Comparison of ENCODE assay signal across 9 mouse cellular contexts in the genomic region with DNA sequence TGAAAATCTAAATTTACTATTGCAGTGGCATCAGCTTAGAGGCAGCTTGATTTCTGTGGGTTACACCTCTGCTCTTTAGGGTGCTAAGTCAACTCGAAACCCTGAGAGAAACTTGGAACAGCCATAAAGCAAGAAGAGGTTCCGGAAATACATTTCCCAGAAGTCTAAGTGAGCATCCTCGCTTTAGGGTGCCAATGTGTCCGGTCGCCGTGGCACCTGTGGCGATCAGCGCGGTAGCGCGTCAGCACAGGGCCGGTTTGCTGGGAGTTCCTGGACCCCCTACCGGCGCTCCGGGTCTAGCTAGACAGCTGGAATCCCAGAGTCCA. TPM values are rescaled to one million over a fixed set of nuclear protein-coding genes. Genes with fewer than 3 reads are reported as not detected.
A peak's percentile ranks its signal among the peaks of the same experiment; 100 is the strongest.
DNase-seq lines count a peak whose midpoint lies in the region; ATAC-seq and TF ChIP-seq lines count a peak whose summit lies in the region.
"Had no signal": no experiment of that assay in that cellular context is flagged by ENCODE, and none has a peak within 500 bp of the region (broad histone marks: within the 10 kb centered on the region; RNA-seq: fewer than 3 reads in every experiment).

No protein-coding gene starts in this region.

- dilution Hi-C loops in CH12.LX (cut with MboI; ENCODE audit: extremely low pct_ligation_motif_present, extremely low pct_unique_long_range_greater_than_20kb, low sequenced_read_pairs), result no loop called here

- in situ Hi-C loops in CH12.LX (cut with MboI; ENCODE audit: low pct_ligation_motif_present, low pct_unique_long_range_greater_than_20kb, low sequenced_read_pairs), result loop anchor here (25.0 kb wide), 2 partner anchors 233 to 1258 kb away; a partner anchor contains a TSS

- peak overlapping the region; percentile 89 for H3K27ac ChIP-seq in heart, adult 2 months
- H3K27ac ChIP-seq in CH12.LX (ENCODE audit: insufficient read depth, low read depth), result no peak overlapping the region
- peak overlapping the region; percentile 96 for H3K27ac ChIP-seq in forebrain, embryonic 16.5 days (ENCODE audit: low read length)
- H3K27ac ChIP-seq in liver, postnatal 0 days (ENCODE audit: low read depth), result no peak overlapping the region

- DNase-seq in heart, adult 2 months, result no peak
- DNase-seq in heart, adult 8-10 months (ENCODE audit: low spot score), result no peak
- no peak for DNase-seq in CH12.LX (ENCODE audit: extremely low read depth)
- DNase-seq in liver, postnatal 0 days, result no peak
- no peak for DNase-seq in cerebellum, adult 18-20 months
- no peak for DNase-seq in gastrocnemius, adult 8-10 months (ENCODE audit: low spot score in 2 of 2)

- H3K36me3 ChIP-seq in heart, adult 2 months (ENCODE audit: control insufficient read depth, insufficient read depth, low read length), result no peaks in the 10 kb centered on the region
- no peaks in the 10 kb centered on the region for H3K36me3 ChIP-seq in CH12.LX (replicated peaks in 1 of 2; ENCODE audit: control insufficient read depth in 1 of 2, insufficient read depth in 1 of 2, low read length in 1 of 2)
- no peaks in the 10 kb centered on the region for H3K36me3 ChIP-seq in forebrain, embryonic 16.5 days (ENCODE audit: control insufficient read depth, insufficient read depth)
- H3K36me3 ChIP-seq in liver, postnatal 0 days (replicated peaks; ENCODE audit: insufficient read depth, low read length), result no peaks in the 10 kb centered on the region

- 2% methylated on average over 15 of the region's 15 CpGs for WGBS in heart, adult 2 months
- WGBS in forebrain, embryonic 16.5 days, result 1% methylated on average over 15 of the region's 15 CpGs
- WGBS in liver, postnatal 0 days (ENCODE audit: insufficient replicate concordance), result 3% methylated on average over 15 of the region's 15 CpGs

- H3K9ac ChIP-seq in heart, adult 2 months (ENCODE audit: low read depth, low read length), result peak overlapping the region; percentile 63
- H3K9ac ChIP-seq in CH12.LX (ENCODE audit: insufficient read depth, low read depth), result no peak overlapping the region
- H3K9ac ChIP-seq in forebrain, embryonic 16.5 days (replicated peaks; ENCODE audit: low read depth, low read length), result peak overlapping the region; percentile 68
- peak overlapping the region; percentile 61 for H3K9ac ChIP-seq in liver, postnatal 0 days (replicated peaks)

- no peaks in the 10 kb centered on the region for H3K27me3 ChIP-seq in heart, adult 2 months (ENCODE audit: control insufficient read depth, insufficient read depth, low read length)
- peaks cover 26% of the 10 kb centered on the region for H3K27me3 ChIP-seq in CH12.LX (replicated peaks)
- H3K27me3 ChIP-seq in forebrain, embryonic 16.5 days (replicated peaks; ENCODE audit: control insufficient read depth, insufficient read depth, low read length), result no peaks in the 10 kb centered on the region
- no peaks in the 10 kb centered on the region for H3K27me3 ChIP-seq in liver, postnatal 0 days (ENCODE audit: insufficient read depth, low read length)

- H3K4me2 ChIP-seq in CH12.LX (ENCODE audit: insufficient read depth, low read depth, poor library complexity, severe bottlenecking), result 0 out of 2 replicates have a peak overlapping the region, but pooled peaks have one; percentile 2
- peak overlapping the region; percentile 39 for H3K4me2 ChIP-seq in forebrain, embryonic 16.5 days (ENCODE audit: low read length)
- H3K4me2 ChIP-seq in liver, postnatal 0 days (ENCODE audit: low read depth, low read length), result peak overlapping the region; percentile 90

- ATAC-seq in forebrain, embryonic 16.5 days, result no peak
- peak; percentile 52 for ATAC-seq in liver, postnatal 0 days
- ATAC-seq in megakaryocyte-erythroid progenitor cell, adult 5-6 weeks (replicated peaks; ENCODE audit: low FRiP score, low TSS enrichment, poor library complexity, severe bottlenecking), result no peak

- TF ChIP-seq CTCF in heart, adult 2 months (IDR thresholded peaks at IDR 0.05), result no peak
- TF ChIP-seq CTCF in CH12.LX (conservative IDR thresholded peaks at IDR 0.05 in 1 of 2, IDR thresholded peaks at IDR 0.05 in 1 of 2; ENCODE audit: low read depth in 2 of 2, low read length in 2 of 2), result no peak
- TF ChIP-seq CTCF in liver, postnatal 0 days (IDR thresholded peaks at IDR 0.05; ENCODE audit: low read depth), result no peak

- intact Hi-C loops in heart, adult 2 months (cut with DNase I), result loop anchor here (2.0 to 5.0 kb wide), 5 partner anchors 15 to 223 kb away; a partner anchor contains a TSS

- no peaks in the 10 kb centered on the region for H3K4me1 ChIP-seq in heart, adult 2 months (ENCODE audit: control insufficient read depth, insufficient read depth, low read length)
- peaks cover 0 to 10% of the 10 kb centered on the region in 2 experiments; a peak in 1 of 4 replicates for H3K4me1 ChIP-seq in CH12.LX (ENCODE audit: control insufficient read depth in 1 of 2, insufficient read depth in 2 of 2)
- peaks cover 5% of the 10 kb centered on the region; the same call in 1 of the 2 replicates for H3K4me1 ChIP-seq in forebrain, embryonic 16.5 days (replicated peaks; ENCODE audit: control insufficient read depth, insufficient read depth, low read length)
- peaks cover 12% of the 10 kb centered on the region for H3K4me1 ChIP-seq in liver, postnatal 0 days (ENCODE audit: insufficient read depth)

- TF ChIP-seq POLR2A in heart, adult 2 months (IDR thresholded peaks at IDR 0.05; ENCODE audit: insufficient read depth, low read depth, low read length), result no peak
- no peak for TF ChIP-seq POLR2A in CH12.LX (IDR thresholded peaks at IDR 0.05; ENCODE audit: low read depth, low read length)

- TF ChIP-seq RAD21 in CH12.LX (IDR thresholded peaks at IDR 0.05; ENCODE audit: low read depth, low read length), result no peak

- no peaks in the 10 kb centered on the region for H3K9me3 ChIP-seq in CH12.LX (replicated peaks; ENCODE audit: low read length)
- no peaks in the 10 kb centered on the region for H3K9me3 ChIP-seq in forebrain, embryonic 16.5 days (ENCODE audit: control insufficient read depth, low read length)
- no peaks in the 10 kb centered on the region for H3K9me3 ChIP-seq in liver, postnatal 0 days (ENCODE audit: low read length)

- no peaks in the 10 kb centered on the region for H3K79me2 ChIP-seq in heart, adult 2 months (replicated peaks; ENCODE audit: control insufficient read depth, insufficient read depth, low read length)
- H3K79me2 ChIP-seq in CH12.LX (replicated peaks; ENCODE audit: control insufficient read depth, extremely low read depth, insufficient read depth, poor library complexity, severe bottlenecking), result no peaks in the 10 kb centered on the region

- TF ChIP-seq EP300 in heart, adult 2 months (IDR thresholded peaks at IDR 0.05; ENCODE audit: insufficient read depth, low read depth, low read length), result no peak
- no peak for TF ChIP-seq EP300 in CH12.LX (IDR thresholded peaks at IDR 0.05; ENCODE audit: low read length)
- TF ChIP-seq EP300 in liver, postnatal 0 days (IDR thresholded peaks at IDR 0.05; ENCODE audit: low read depth), result no peak

- H3K4me3 ChIP-seq in heart, adult 2 months, result peak overlapping the region; percentile 59
- peak overlapping the region; percentile 65 to 68 (median 66) for H3K4me3 ChIP-seq in CH12.LX (replicated peaks in 1 of 3; ENCODE audit: low read depth in 2 of 3, low read length in 2 of 3, poor library complexity in 1 of 3)
- peak overlapping the region; percentile 49 for H3K4me3 ChIP-seq in forebrain, embryonic 16.5 days (replicated peaks; ENCODE audit: low read length)
- peak overlapping the region; percentile 77 for H3K4me3 ChIP-seq in liver, postnatal 0 days (ENCODE audit: low read depth, low read length)

RNA-seq across cellular contexts. Expression of a gene that starts 0.6 kb away (rescaled TPM):
- total RNA-seq in heart, adult 2 months (2021), result under 1 TPM; 0.45 to 0.50 TPM
- 0.47 and 0.59 TPM in 2 replicates for polyA plus RNA-seq in heart, adult 2 months (2012; rRNA removed)
- total RNA-seq in heart, adult 8-10 months (2022), result under 1 TPM; 0.19 to 0.60 (median 0.29) TPM
- total RNA-seq in CH12.LX (2012; rRNA removed) (0.46 and 0.55 TPM in 2 replicates), CH12.LX (2014; rRNA removed) (0.31 and 0.34 TPM in 2 replicates)
- 0.50 and 0.68 TPM in 2 replicates for polyA plus RNA-seq in CH12.LX (2012; ENCODE audit: insufficient read length, low read depth)
- polyA plus RNA-seq in forebrain, embryonic 16.5 days (2015; fragmentation: Nextera tagmentation; extraction: Ambion mirVana), result 6.7 and 10.6 TPM in 2 replicates
- 0.26 and 0.29 TPM in 2 replicates for polyA plus RNA-seq in liver, postnatal 0 days (2015; fragmentation: Nextera tagmentation; extraction: Ambion mirVana)
- 0.62 and 3.9 TPM in 2 replicates for total RNA-seq in megakaryocyte-erythroid progenitor cell, adult 5-6 weeks (2014; fragmentation: Nextera tagmentation)
- total RNA-seq in megakaryocyte-erythroid progenitor cell, adult 5-6 weeks (2017), result 0.47 and 1.3 TPM in 2 replicates
- 1 to 10 TPM in 1 of 4 experiments, under 1 TPM in 3; 0.46 to 1.2 (median 0.73) TPM for total RNA-seq in gastrocnemius, adult 8-10 months (2022)

RNA-seq across cellular contexts. Expression of a gene that starts 15.8 kb away (rescaled TPM):
- 100 to 1,000 TPM; 169 to 201 TPM for total RNA-seq in heart, adult 2 months (2021)
- polyA plus RNA-seq in heart, adult 2 months (2012; rRNA removed), result 242 and 328 TPM in 2 replicates
- 100 to 1,000 TPM; 204 to 216 (median 210) TPM for total RNA-seq in heart, adult 8-10 months (2022)
- 134 and 156 TPM in 2 replicates for total RNA-seq in CH12.LX (2012; rRNA removed)
- 227 and 244 TPM in 2 replicates for total RNA-seq in CH12.LX (2014; rRNA removed)
- 215 and 272 TPM in 2 replicates for polyA plus RNA-seq in CH12.LX (2012; ENCODE audit: insufficient read length, low read depth)
- polyA plus RNA-seq in forebrain, embryonic 16.5 days (2015; fragmentation: Nextera tagmentation; extraction: Ambion mirVana), result 66.8 and 67.7 TPM in 2 replicates
- polyA plus RNA-seq in liver, postnatal 0 days (2015; fragmentation: Nextera tagmentation; extraction: Ambion mirVana), result 53.8 and 59.8 TPM in 2 replicates
- total RNA-seq in megakaryocyte-erythroid progenitor cell, adult 5-6 weeks (2014; fragmentation: Nextera tagmentation), result 222 and 267 TPM in 2 replicates
- total RNA-seq in megakaryocyte-erythroid progenitor cell, adult 5-6 weeks (2017), result 106 and 110 TPM in 2 replicates
- 100 to 1,000 TPM; 139 to 166 (median 147) TPM for total RNA-seq in gastrocnemius, adult 8-10 months (2022)

RNA-seq across cellular contexts. Expression of a gene that starts 19.3 kb away (rescaled TPM):
- 100 to 1,000 TPM; 137 to 139 TPM for total RNA-seq in heart, adult 2 months (2021)
- polyA plus RNA-seq in heart, adult 2 months (2012; rRNA removed), result 66.1 and 99.2 TPM in 2 replicates
- 100 to 1,000 TPM; 142 to 153 (median 147) TPM for total RNA-seq in heart, adult 8-10 months (2022)
- total RNA-seq in CH12.LX (2012; rRNA removed) (110 and 115 TPM in 2 replicates), CH12.LX (2014; rRNA removed) (131 and 141 TPM in 2 replicates)
- 134 and 148 TPM in 2 replicates for polyA plus RNA-seq in CH12.LX (2012; ENCODE audit: insufficient read length, low read depth)
- 170 and 175 TPM in 2 replicates for polyA plus RNA-seq in forebrain, embryonic 16.5 days (2015; fragmentation: Nextera tagmentation; extraction: Ambion mirVana)
- 132 TPM in 2 replicates for polyA plus RNA-seq in liver, postnatal 0 days (2015; fragmentation: Nextera tagmentation; extraction: Ambion mirVana)
- 159 and 192 TPM in 2 replicates for total RNA-seq in megakaryocyte-erythroid progenitor cell, adult 5-6 weeks (2014; fragmentation: Nextera tagmentation)
- total RNA-seq in megakaryocyte-erythroid progenitor cell, adult 5-6 weeks (2017), result 142 and 150 TPM in 2 replicates
- total RNA-seq in gastrocnemius, adult 8-10 months (2022), result 100 to 1,000 TPM in 1 of 4 experiments, 10 to 100 TPM in 3; 85.5 to 101 (median 92.9) TPM

RNA-seq across cellular contexts. Expression of a gene that starts 41.0 kb away (rescaled TPM):
- total RNA-seq in heart, adult 2 months (2021), result not detected
- not detected in 2 replicates for polyA plus RNA-seq in heart, adult 2 months (2012; rRNA removed)
- total RNA-seq in heart, adult 8-10 months (2022), result not detected
- total RNA-seq in CH12.LX (2012; rRNA removed) (not detected in 2 replicates), CH12.LX (2014; rRNA removed) (not detected in 2 replicates)
- not detected in 2 replicates for polyA plus RNA-seq in CH12.LX (2012; ENCODE audit: insufficient read length, low read depth)
- polyA plus RNA-seq in forebrain, embryonic 16.5 days (2015; fragmentation: Nextera tagmentation; extraction: Ambion mirVana), result 0.04 TPM in 2 replicates
- not detected in 2 replicates for polyA plus RNA-seq in liver, postnatal 0 days (2015; fragmentation: Nextera tagmentation; extraction: Ambion mirVana)
- total RNA-seq in megakaryocyte-erythroid progenitor cell, adult 5-6 weeks (2014; fragmentation: Nextera tagmentation), result not detected in 2 replicates
- total RNA-seq in megakaryocyte-erythroid progenitor cell, adult 5-6 weeks (2017), result not detected in 2 replicates
- not detected for total RNA-seq in gastrocnemius, adult 8-10 months (2022)
- polyA plus RNA-seq: C2C12 had no signal

RNA-seq across cellular contexts. Expression of a gene that starts 44.1 kb away (rescaled TPM):
- total RNA-seq in heart, adult 2 months (2021), result 1 to 10 TPM; 6.8 to 9.3 TPM
- polyA plus RNA-seq in heart, adult 2 months (2012; rRNA removed), result 8.6 and 14.1 TPM in 2 replicates
- total RNA-seq in heart, adult 8-10 months (2022), result 10 to 100 TPM in 1 of 4 experiments, 1 to 10 TPM in 3; 6.9 to 11.3 (median 7.2) TPM
- total RNA-seq in CH12.LX (2012; rRNA removed) (9.5 and 12.1 TPM in 2 replicates), CH12.LX (2014; rRNA removed) (6.7 and 6.8 TPM in 2 replicates)
- polyA plus RNA-seq in CH12.LX (2012; ENCODE audit: insufficient read length, low read depth), result 16.7 and 17.1 TPM in 2 replicates
- polyA plus RNA-seq in forebrain, embryonic 16.5 days (2015; fragmentation: Nextera tagmentation; extraction: Ambion mirVana), result 43.0 and 44.1 TPM in 2 replicates
- 5.6 and 7.2 TPM in 2 replicates for polyA plus RNA-seq in liver, postnatal 0 days (2015; fragmentation: Nextera tagmentation; extraction: Ambion mirVana)
- 14.0 and 30.8 TPM in 2 replicates for total RNA-seq in megakaryocyte-erythroid progenitor cell, adult 5-6 weeks (2014; fragmentation: Nextera tagmentation)
- 5.1 and 9.2 TPM in 2 replicates for total RNA-seq in megakaryocyte-erythroid progenitor cell, adult 5-6 weeks (2017)
- total RNA-seq in gastrocnemius, adult 8-10 months (2022), result 1 to 10 TPM; 2.5 to 3.6 (median 2.8) TPM

Comparison
In these comparisons a context has a peak if more than half of its experiments do, and no peak if none do; other contexts are left out.
1. H3K27ac ChIP-seq: peak in heart, adult 2 months (single experiment) and forebrain, embryonic 16.5 days (single experiment); none in CH12.LX (single experiment) and liver, postnatal 0 days (single experiment).
2. H3K4me2 ChIP-seq: peak in every context shown above with its lines; median percentile 90 in liver, postnatal 0 days; 39 in forebrain, embryonic 16.5 days; 2 in CH12.LX.
3. Peak in every context shown above with its lines, with median percentiles within 50 percentile points of each other: H3K4me3 ChIP-seq.